Mouse (Mus musculus) megakaryocyte, embryonic 14.5 days (primary cell): ENCODE data around the gene Exoc2.

ENCODE experiments used
- FLI1 ChIP-seq: IDR thresholded peaks from 2 replicates; pipeline ENCODE4 v1.6.1; 2012; ENCODE audit warnings: low read length, inconsistent platforms, mixed read lengths
- GATA1 ChIP-seq: IDR thresholded peaks from 3 replicates; pipeline ENCODE4 v1.6.1; 2012; ENCODE audit warnings: mixed read lengths, low read length, inconsistent platforms, borderline replicate concordance

GRCm38 (mm10) chr13:31021514-31021913, 47.6 kb upstream of the Exoc2 start:
- TF ChIP-seq GATA1: no peak
- TF ChIP-seq FLI1: no peak
